Mouse (Mus musculus) kidney, adult 8-10 months (tissue): Measurements from ENCODE around the gene Kdsr.
"Not testable (repeated sequence)": the region's sequence is repeated elsewhere in the genome, so short reads cannot be mapped to it uniquely, and the experiment has no call there.

Experiments used
- DNase-seq, 2 experiments: peaks; one replicate each; pipeline ENCODE4 v3.0.0; 2022

The Kdsr gene

DNA sequence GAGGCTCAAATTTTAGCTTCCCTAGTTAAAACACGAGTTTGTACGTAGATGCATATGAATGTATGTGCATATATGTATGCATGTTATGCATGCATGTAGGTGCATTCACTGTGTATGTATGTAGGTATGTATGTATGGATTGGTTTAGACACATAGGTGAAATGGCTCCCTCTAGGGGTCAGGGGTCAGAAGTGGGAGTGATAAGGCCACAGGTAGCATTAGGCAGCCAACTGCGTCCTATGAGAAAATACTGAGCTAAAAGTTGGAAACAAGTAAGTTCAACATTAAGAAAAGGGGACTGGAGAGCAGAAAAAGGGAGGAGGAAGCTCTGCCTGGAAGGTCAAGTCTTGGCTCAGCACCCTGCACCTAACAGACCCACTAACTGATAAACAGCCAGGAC is 21.4 kb downstream of the Kdsr start:
- no peak for DNase-seq

- no peak for DNase-seq
Measured at GRCm38 (mm10) chr1:106736211-106736610, 23.3 kb downstream of the Kdsr start.

GRCm38 (mm10) chr1:106735586-106735985 is 23.9 kb downstream of the Kdsr start:
- peak; percentile 24 to 42 for DNase-seq

- no peak for DNase-seq
Measured at GRCm38 (mm10) chr1:106722061-106722460, 37.5 kb downstream of the Kdsr start.

DNA sequence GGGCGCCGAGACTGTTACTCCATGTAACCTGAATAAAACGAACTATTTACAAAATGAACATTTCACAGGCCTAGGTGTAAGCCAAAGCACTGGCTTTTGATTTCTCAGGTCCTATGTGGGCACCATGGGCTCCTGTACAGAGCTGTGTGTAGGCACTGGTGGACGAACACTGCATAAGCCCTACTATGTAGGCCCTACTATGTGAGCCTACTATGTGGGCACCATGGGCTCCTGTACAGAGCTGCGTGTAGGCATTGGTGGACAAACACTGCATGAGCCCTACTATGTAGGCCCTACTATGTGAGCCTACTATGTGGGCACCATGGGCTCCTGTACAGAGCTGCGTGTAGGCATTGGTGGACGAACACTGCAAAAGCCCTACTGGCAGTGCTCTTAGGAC is 41.8 kb downstream of the Kdsr start:
- DNase-seq: not testable (repeated sequence)

GRCm38 (mm10) chr1:106717071-106717601 is 42.4 kb downstream of the Kdsr start:
- peak; percentile 42 to 86 for DNase-seq

- no peak for DNase-seq
Measured at GRCm38 (mm10) chr1:106716141-106716540, 43.4 kb downstream of the Kdsr start.

DNA sequence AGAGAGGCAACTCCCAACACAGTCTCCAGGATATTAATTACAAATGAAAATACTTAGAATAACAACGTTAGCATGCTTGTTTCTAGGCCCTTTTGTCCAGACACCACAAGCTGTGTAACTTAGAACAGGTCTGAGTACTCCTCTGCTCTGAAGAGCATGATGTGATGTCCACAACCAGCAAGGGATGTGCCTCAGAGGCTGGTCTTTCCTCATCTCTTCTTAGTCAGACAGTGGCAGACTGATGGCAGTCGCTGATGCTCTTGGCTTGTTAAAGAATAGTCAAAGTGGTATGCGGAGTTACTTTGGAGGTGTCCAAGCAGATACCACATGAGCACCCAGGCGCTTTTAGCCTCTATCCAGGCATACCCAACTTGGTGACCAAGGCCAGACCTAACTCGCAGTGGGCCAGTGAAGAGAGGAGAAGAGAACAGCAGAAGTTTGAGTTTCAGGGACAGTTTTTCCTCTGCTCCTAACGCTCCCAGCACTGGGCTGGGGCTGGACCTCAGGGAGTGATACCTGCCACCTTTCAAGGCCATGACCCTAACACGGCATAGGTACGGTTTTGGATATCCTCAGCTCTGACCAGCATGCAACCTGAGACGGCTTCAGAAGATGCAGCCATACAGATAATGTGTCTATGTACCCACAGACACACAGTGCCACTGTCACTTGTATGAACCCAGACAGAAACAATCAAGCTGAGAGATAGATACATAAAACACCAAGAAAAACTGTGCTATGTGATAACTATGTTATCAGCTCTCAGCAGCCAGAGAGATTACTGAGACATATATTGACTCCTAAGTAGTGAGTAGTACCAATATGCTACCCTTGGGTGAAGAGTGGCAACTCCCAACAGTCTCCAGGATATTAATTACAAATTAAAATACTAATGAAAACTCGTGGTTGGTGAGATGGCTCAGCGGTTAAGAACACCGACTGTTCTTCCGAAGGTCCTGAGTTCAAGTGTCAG is 44.1 kb downstream of the Kdsr start:
- no peak for DNase-seq

DNA sequence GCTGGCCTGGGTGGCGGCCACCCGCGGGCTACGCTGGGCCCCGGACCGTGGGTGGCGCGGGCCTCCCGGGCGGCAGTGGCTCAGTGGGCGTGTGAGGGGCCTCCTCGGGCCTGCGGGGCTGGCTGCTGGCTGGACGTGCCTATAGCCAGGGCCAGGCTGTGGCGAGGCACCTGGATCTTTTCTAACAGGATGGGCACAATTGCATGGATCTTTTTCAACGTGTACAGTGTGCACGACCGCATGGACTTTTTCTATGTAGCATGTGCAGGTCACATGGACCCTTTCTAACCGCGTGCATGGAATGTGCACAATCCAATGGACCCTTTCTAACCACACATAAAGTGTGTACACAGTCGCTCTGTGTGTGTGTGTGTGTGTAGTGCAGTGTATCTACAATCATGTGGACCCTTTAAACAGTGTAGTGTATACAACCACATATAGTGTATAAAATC is 45.0 kb downstream of the Kdsr start:
- no peak for DNase-seq

DNA sequence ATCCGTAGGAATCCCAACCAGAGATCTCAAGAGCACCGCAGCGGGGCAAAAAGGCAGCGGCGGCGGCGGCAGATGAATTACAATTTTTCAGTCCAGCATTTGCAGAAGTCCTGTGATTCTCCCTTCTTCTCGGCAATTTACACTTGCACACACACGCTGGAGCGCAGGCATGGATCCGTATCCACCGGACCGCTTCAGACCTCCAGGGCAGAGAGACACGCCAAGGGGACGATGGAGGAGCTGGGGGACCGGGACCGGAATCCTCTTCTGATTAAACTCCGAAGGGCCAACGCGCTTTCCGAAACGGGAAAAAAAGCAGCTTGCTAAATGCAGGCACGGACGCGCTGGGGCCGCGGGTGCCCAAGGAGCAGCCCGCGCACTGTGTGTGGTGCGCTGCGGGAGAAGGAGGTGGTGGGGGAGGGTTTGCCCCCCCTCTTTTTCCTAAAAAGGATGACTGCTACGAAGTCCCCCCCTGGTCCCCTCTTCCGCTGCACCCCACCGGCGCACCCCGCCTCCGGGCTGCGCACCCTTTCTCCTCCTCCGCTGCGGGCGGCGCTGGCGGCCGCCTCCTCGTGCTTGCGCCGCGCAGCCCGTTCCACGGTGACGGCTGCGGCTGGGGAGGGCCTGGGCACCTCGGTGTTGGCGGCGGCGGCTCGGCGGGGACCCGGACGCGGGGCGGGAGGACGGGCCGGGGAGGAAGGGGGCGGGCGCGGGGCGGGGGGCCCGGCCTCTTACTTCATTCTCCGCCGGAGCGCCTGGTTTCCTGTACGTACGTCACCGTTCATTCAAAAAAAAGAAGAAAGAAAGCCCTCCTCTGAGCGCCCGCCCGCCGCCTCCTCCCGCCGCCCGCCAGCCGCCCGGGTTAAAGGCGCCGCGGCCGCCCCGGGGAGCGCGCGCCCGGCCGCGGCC is 45.7 kb downstream of the Kdsr start, which contains the start of gene Bcl2:
Gene Bcl2 (minus strand): TSS at position 654 of the 909 bp plus-strand sequence.
- peak; percentile 71 to 78 for DNase-seq

GRCm38 (mm10) chr1:106712330-106712729 is 47.2 kb downstream of the Kdsr start:
- peak; percentile 32 to 61 for DNase-seq

GRCm38 (mm10) chr1:106711356-106712125 is 48.0 kb downstream of the Kdsr start:
- no peak for DNase-seq

- DNase-seq: no peak
Measured at GRCm38 (mm10) chr1:106710202-106710601, 49.3 kb downstream of the Kdsr start.

- DNase-seq: no peak
Measured at GRCm38 (mm10) chr1:106707036-106707880, 52.3 kb downstream of the Kdsr start.

- DNase-seq: no peak
Measured at GRCm38 (mm10) chr1:106703183-106703582, 56.3 kb downstream of the Kdsr start.

DNA sequence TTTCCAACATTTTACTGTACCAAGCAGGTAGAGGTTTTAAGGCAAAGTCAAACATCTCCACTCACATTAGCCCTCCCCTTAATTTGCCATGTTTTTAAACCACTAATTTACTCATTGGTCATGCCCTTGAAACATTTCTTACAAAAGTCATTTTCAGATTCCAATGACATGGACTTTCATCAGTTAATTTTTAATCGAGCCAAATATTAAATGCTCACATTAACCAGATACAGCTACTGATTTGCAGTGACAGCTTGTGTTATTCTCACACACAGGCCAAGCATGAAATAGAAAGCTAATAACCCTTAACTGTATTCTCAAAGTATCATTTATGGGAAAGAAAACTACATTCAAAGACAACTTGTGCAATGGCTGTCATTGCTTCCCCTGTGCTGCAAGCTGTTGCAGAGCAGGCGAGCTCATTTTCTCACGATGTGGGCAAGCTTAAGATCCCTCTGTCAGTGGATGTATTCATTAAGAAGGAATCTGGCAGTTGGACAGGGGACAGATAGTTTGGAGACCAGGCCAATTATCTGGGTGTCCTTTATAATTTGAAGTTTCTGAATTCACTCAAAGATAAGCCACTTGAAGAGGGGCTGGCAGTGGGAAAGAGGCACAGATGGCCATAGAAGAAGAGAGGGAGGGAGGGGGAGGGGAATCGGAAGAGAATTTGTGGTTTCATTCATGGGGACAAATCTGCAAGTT is 56.9 kb downstream of the Kdsr start:
- DNase-seq: no peak

DNA sequence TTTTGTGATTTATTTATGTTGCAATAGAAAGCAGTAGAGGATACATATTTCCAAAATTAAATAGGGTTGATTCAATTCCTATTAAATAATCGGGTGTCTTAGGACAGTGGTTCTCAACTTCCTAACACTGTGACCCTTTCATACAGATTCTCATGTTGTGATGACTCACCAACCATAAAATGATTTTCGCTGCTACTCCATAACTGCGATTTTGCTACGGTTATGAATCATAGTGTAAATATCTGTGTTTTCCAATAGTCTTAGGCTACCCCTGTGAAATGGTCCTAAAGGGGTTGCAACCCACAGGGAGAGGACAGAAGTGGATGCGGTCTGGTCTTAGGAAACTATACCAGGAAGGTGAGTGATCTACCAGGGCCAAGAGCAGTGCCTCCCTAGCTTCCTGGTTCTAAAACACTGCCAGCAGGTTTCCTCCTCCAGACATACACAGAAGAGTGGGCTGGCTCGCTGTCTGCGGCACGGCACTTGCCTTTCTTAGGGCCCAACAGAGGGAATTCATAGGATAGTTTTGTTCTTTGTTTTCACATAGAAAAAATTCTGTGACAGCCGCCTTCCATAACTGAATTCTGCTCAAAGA is 58.9 kb downstream of the Kdsr start:
- DNase-seq: no peak

GRCm38 (mm10) chr1:106696472-106696871 is 63.1 kb downstream of the Kdsr start:
- DNase-seq: no peak

- no peak for DNase-seq
Measured at GRCm38 (mm10) chr1:106695649-106696048, 63.9 kb downstream of the Kdsr start.

GRCm38 (mm10) chr1:106694316-106694715 is 65.2 kb downstream of the Kdsr start:
- peak; percentile 38 to 51 for DNase-seq
